Mouse (Mus musculus) embryonic facial prominence, embryonic 10.5 days (tissue): ENCODE data around the gene Snap47. TPM values are rescaled to one million over a fixed set of nuclear protein-coding genes. Genes with fewer than 3 reads are reported as not detected.

Experiments used
- DNase-seq: peaks from one replicate; pipeline ENCODE4 v3.0.0-alpha.2; 2017; ENCODE audit warnings: low spot score
- H3K27ac ChIP-seq: fragments of 300-500 bp; sonication (generic); replicated peaks from 2 replicates; pipeline ENCODE4 v1.5.1; 2016; ENCODE audit warnings: mild to moderate bottlenecking
- H3K27me3 ChIP-seq: fragments of 300-500 bp; sonication (generic); replicated peaks from 2 replicates; pipeline ENCODE4 v1.6.1; 2016; ENCODE audit warnings: low read depth, mild to moderate bottlenecking; ENCODE audit not compliant: poor library complexity, severe bottlenecking
- H3K36me3 ChIP-seq: fragments of 300-500 bp; sonication (generic); replicated peaks from 2 replicates; pipeline ENCODE4 v1.6.1; 2016; ENCODE audit warnings: mild to moderate bottlenecking, moderate library complexity
- H3K4me1 ChIP-seq: fragments of 300-500 bp; sonication (generic); 2 replicates; pipeline ENCODE4 v1.6.1; 2016
- H3K4me3 ChIP-seq: fragments of 300-500 bp; sonication (generic); 2 replicates; pipeline ENCODE4 v1.5.1; 2016; ENCODE audit warnings: mild to moderate bottlenecking, moderate library complexity
- H3K9me3 ChIP-seq: fragments of 300-500 bp; sonication (generic); 2 replicates; pipeline ENCODE4 v1.6.1; 2016; ENCODE audit warnings: mild to moderate bottlenecking
- WGBS: fragments of 180-500 bp; shearing (Covaris S2); methylation state at CpG from one replicate; pipeline ENCODE4 v1.1.7; 2016; 5-methylcytosine and 5-hydroxymethylcytosine counted together
- polyA plus RNA-seq: library from polyadenylated mRNA; unstranded; fragments of >200 nt; fragmentation: Nextera tagmentation; extraction: Ambion mirVana; gene quantifications from 2 replicates; pipeline ENCODE4 v1.2.1, GENCODE M21; 2016

Gene Snap47
- 128 and 134 TPM in 2 replicates for polyA plus RNA-seq

- peaks cover 57% of the 10 kb centered on the region for H3K36me3 ChIP-seq
- H3K9me3 ChIP-seq, result no peaks in the 10 kb centered on the region
- peaks cover 34% of the 10 kb centered on the region for H3K4me1 ChIP-seq
- peak within 1 kb of the TSS; percentile 93 for H3K4me3 ChIP-seq
- DNase-seq, result no peak
- H3K27me3 ChIP-seq, result no peaks in the 10 kb centered on the region
- 78% methylated on average over 4 of the region's 4 CpGs for WGBS
- peak within 1 kb of the TSS; percentile 91 for H3K27ac ChIP-seq
These were observed at the start of gene Snap47 for GRCm38 (mm10) chr11:59451086-59451485. Gene Snap47, minus strand, starts transcription at chr11:59451186.

- H3K27me3 ChIP-seq, result no peaks in the 10 kb centered on the region
- peaks cover 100% of the 10 kb centered on the region for H3K36me3 ChIP-seq
- no peak overlapping the region for H3K27ac ChIP-seq
- H3K9me3 ChIP-seq, result peaks cover 5% of the 10 kb centered on the region; the same call in 1 of the 2 replicates
- no peaks in the 10 kb centered on the region for H3K4me1 ChIP-seq
- no peak overlapping the region for H3K4me3 ChIP-seq
- WGBS, result 92% methylated on average over 7 of the region's 7 CpGs
- no peak for DNase-seq
These were observed 46.8 kb upstream of the Snap47 start for GRCm38 (mm10) chr11:59497747-59498146.

- no peaks in the 10 kb centered on the region for H3K27me3 ChIP-seq
- H3K4me3 ChIP-seq, result no peak overlapping the region
- 93% methylated on average over 6 of the region's 6 CpGs for WGBS
- H3K27ac ChIP-seq, result no peak overlapping the region
- H3K36me3 ChIP-seq, result peaks cover 100% of the 10 kb centered on the region
- H3K9me3 ChIP-seq, result peaks cover 5% of the 10 kb centered on the region; the same call in 1 of the 2 replicates
- H3K4me1 ChIP-seq, result no peaks in the 10 kb centered on the region
- DNase-seq, result no peak
These were observed 45.8 kb upstream of the Snap47 start for GRCm38 (mm10) chr11:59496672-59497310.

- H3K36me3 ChIP-seq, result peaks cover 66% of the 10 kb centered on the region
- no peak overlapping the region for H3K27ac ChIP-seq
- no peaks in the 10 kb centered on the region for H3K27me3 ChIP-seq
- WGBS, result 87% methylated on average over 8 of the region's 8 CpGs
- H3K9me3 ChIP-seq, result no peaks in the 10 kb centered on the region
- H3K4me1 ChIP-seq, result no peaks in the 10 kb centered on the region
- H3K4me3 ChIP-seq, result no peak overlapping the region
- DNase-seq, result no peak
These were observed 35.2 kb upstream of the Snap47 start for GRCm38 (mm10) chr11:59486222-59486621.

- H3K4me1 ChIP-seq, result no peaks in the 10 kb centered on the region
- H3K36me3 ChIP-seq, result peaks cover 60% of the 10 kb centered on the region
- H3K27ac ChIP-seq, result no peak overlapping the region
- no peak for DNase-seq
- no peaks in the 10 kb centered on the region for H3K9me3 ChIP-seq
- 78% methylated on average over 2 of the region's 2 CpGs for WGBS
- no peaks in the 10 kb centered on the region for H3K27me3 ChIP-seq
- H3K4me3 ChIP-seq, result no peak overlapping the region
These were observed 34.7 kb upstream of the Snap47 start for GRCm38 (mm10) chr11:59485641-59486040.

GRCm38 (mm10) chr11:59483212-59483611 is 32.2 kb upstream of the Snap47 start:
- Histone ChIP-seq H3K4me3 (no peak overlapping the region), H3K9me3 (no peaks in the 10 kb centered on the region), H3K4me1 (no peaks in the 10 kb centered on the region), H3K27ac (no peak overlapping the region), H3K36me3 (peaks cover 37% of the 10 kb centered on the region), H3K27me3 (no peaks in the 10 kb centered on the region)
- peak; percentile 47 for DNase-seq
- WGBS, result 13% methylated on average over 2 of the region's 2 CpGs

GRCm38 (mm10) chr11:59477240-59477639 is 26.3 kb upstream of the Snap47 start:
- 75% methylated on average over 6 of the region's 6 CpGs for WGBS
- no peaks in the 10 kb centered on the region for H3K27me3 ChIP-seq
- no peaks in the 10 kb centered on the region for H3K36me3 ChIP-seq
- no peak overlapping the region for H3K27ac ChIP-seq
- no peak for DNase-seq
- no peak overlapping the region for H3K4me3 ChIP-seq
- H3K4me1 ChIP-seq, result no peaks in the 10 kb centered on the region
- no peaks in the 10 kb centered on the region for H3K9me3 ChIP-seq

GRCm38 (mm10) chr11:59472326-59472677 is 21.3 kb upstream of the Snap47 start, which contains the start of gene Zfp867:
Gene Zfp867, minus strand, starts transcription at chr11:59472474.
- Histone ChIP-seq H3K9me3 (no peaks in the 10 kb centered on the region), H3K4me3 (peak within 1 kb of the TSS; percentile 76), H3K27me3 (no peaks in the 10 kb centered on the region), H3K36me3 (peaks cover 2% of the 10 kb centered on the region; the same call in 1 of the 2 replicates), H3K4me1 (peaks cover 10% of the 10 kb centered on the region), H3K27ac (peak within 1 kb of the TSS; percentile 86)
- peak; percentile 92 for DNase-seq
- under 1% methylated on average over 19 of the region's 19 CpGs for WGBS

GRCm38 (mm10) chr11:59471413-59472325 is 20.7 kb upstream of the Snap47 start:
- H3K27ac ChIP-seq, result peak overlapping the region; percentile 86
- peaks cover 8% of the 10 kb centered on the region for H3K36me3 ChIP-seq
- no peak for DNase-seq
- peaks cover 10% of the 10 kb centered on the region for H3K4me1 ChIP-seq
- H3K27me3 ChIP-seq, result no peaks in the 10 kb centered on the region
- peaks cover 4% of the 10 kb centered on the region; the same call in 1 of the 2 replicates for H3K9me3 ChIP-seq
- peak overlapping the region; percentile 76 for H3K4me3 ChIP-seq
- 6% methylated on average over 37 of the region's 37 CpGs for WGBS

GRCm38 (mm10) chr11:59460459-59460858 is 9.5 kb upstream of the Snap47 start:
- H3K27ac ChIP-seq, result no peak overlapping the region
- WGBS, result 98% methylated on average over 2 of the region's 2 CpGs
- no peak overlapping the region for H3K4me3 ChIP-seq
- H3K36me3 ChIP-seq, result peaks cover 98% of the 10 kb centered on the region
- no peak for DNase-seq
- H3K27me3 ChIP-seq, result no peaks in the 10 kb centered on the region
- H3K9me3 ChIP-seq, result peaks cover 33% of the 10 kb centered on the region
- H3K4me1 ChIP-seq, result peaks cover 7% of the 10 kb centered on the region

- Histone ChIP-seq H3K36me3 (peaks cover 98% of the 10 kb centered on the region), H3K4me1 (peaks cover 7% of the 10 kb centered on the region), H3K9me3 (peaks cover 18% of the 10 kb centered on the region), H3K27ac (no peak overlapping the region), H3K27me3 (no peaks in the 10 kb centered on the region), H3K4me3 (no peak overlapping the region)
- peak; percentile 41 for DNase-seq
- 59% methylated on average over 5 of the region's 5 CpGs for WGBS
These were observed 8.0 kb upstream of the Snap47 start for GRCm38 (mm10) chr11:59458973-59459372.

- Histone ChIP-seq H3K36me3 (peaks cover 96% of the 10 kb centered on the region), H3K9me3 (no peaks in the 10 kb centered on the region), H3K27ac (no peak overlapping the region), H3K4me3 (no peak overlapping the region), H3K4me1 (peaks cover 7% of the 10 kb centered on the region), H3K27me3 (no peaks in the 10 kb centered on the region)
- 87% methylated on average over 2 of the region's 2 CpGs for WGBS
- no peak for DNase-seq
These were observed 5.9 kb upstream of the Snap47 start for GRCm38 (mm10) chr11:59456891-59457290.
